Mouse (Mus musculus) ovary, adult 18-20 months (tissue): ENCODE measurements around the gene Dlg2.

Experiments used
- DNase-seq: peaks from one replicate; pipeline ENCODE4 v3.0.0; 2022; ENCODE audit warnings: low spot score, mixed read lengths

Dlg2 gene

GRCm38 (mm10) chr7:92398841-92399240 is 1922.4 kb downstream of the Dlg2 start:
- DNase-seq: no peak

GRCm38 (mm10) chr7:92400551-92400950 is 1924.1 kb downstream of the Dlg2 start:
- no peak for DNase-seq

GRCm38 (mm10) chr7:92401001-92401688 is 1924.7 kb downstream of the Dlg2 start:
- no peak for DNase-seq

GRCm38 (mm10) chr7:92408479-92408878 is 1932.0 kb downstream of the Dlg2 start:
- no peak for DNase-seq

GRCm38 (mm10) chr7:92420474-92420873 is 1944.0 kb downstream of the Dlg2 start:
- no peak for DNase-seq

- no peak for DNase-seq
These were observed 1946.5 kb downstream of the Dlg2 start for GRCm38 (mm10) chr7:92423017-92423416.

- no peak for DNase-seq
These were observed 1948.2 kb downstream of the Dlg2 start for GRCm38 (mm10) chr7:92424703-92425102.

- no peak for DNase-seq
These were observed 1950.8 kb downstream of the Dlg2 start for GRCm38 (mm10) chr7:92427280-92427679.

- no peak for DNase-seq
These were observed 1952.2 kb downstream of the Dlg2 start for GRCm38 (mm10) chr7:92428629-92429028.

GRCm38 (mm10) chr7:92430254-92430653 is 1953.8 kb downstream of the Dlg2 start:
- no peak for DNase-seq

GRCm38 (mm10) chr7:92437168-92437567 is 1960.7 kb downstream of the Dlg2 start:
- DNase-seq: no peak

- DNase-seq: no peak
These were observed 1963.3 kb downstream of the Dlg2 start for GRCm38 (mm10) chr7:92439503-92440487.

GRCm38 (mm10) chr7:92441611-92442010 is 1965.1 kb downstream of the Dlg2 start:
- no peak for DNase-seq

GRCm38 (mm10) chr7:92442082-92442481 is 1965.6 kb downstream of the Dlg2 start:
- DNase-seq: no peak

GRCm38 (mm10) chr7:92447938-92448337 is 1971.5 kb downstream of the Dlg2 start:
- no peak for DNase-seq

GRCm38 (mm10) chr7:92448782-92449575 is 1972.5 kb downstream of the Dlg2 start:
- DNase-seq: no peak

GRCm38 (mm10) chr7:92454176-92454575 is 1977.7 kb downstream of the Dlg2 start:
- DNase-seq: no peak

GRCm38 (mm10) chr7:92455927-92456326 is 1979.5 kb downstream of the Dlg2 start:
- no peak for DNase-seq

GRCm38 (mm10) chr7:92457791-92458190 is 1981.3 kb downstream of the Dlg2 start:
- DNase-seq: no peak

GRCm38 (mm10) chr7:92458308-92458707 is 1981.8 kb downstream of the Dlg2 start:
- no peak for DNase-seq

GRCm38 (mm10) chr7:92460578-92460977 is 1984.1 kb downstream of the Dlg2 start:
- DNase-seq: no peak

- DNase-seq: no peak
These were observed 1984.8 kb downstream of the Dlg2 start for GRCm38 (mm10) chr7:92461256-92461655.
